Mouse (Mus musculus) neural tube, embryonic 15.5 days (tissue): Measurements from ENCODE around the gene Ccdc30. TPM values are rescaled to one million over a fixed set of nuclear protein-coding genes. Genes with fewer than 3 reads are reported as not detected.
"Not testable (repeated sequence)": the region's sequence is repeated elsewhere in the genome, so short reads cannot be mapped to it uniquely, and the experiment has no call there.

ENCODE experiments used
- ATAC-seq: fragments of 200-750 bp; cut with Nextera tagmentation; 2 replicates; pipeline ENCODE4 v1.8.0; 2017; ENCODE audit warnings: mild to moderate bottlenecking, moderate TSS enrichment, moderate library complexity; ENCODE audit not compliant: low FRiP score
- H3K27ac ChIP-seq: fragments of 300-500 bp; sonication (generic); replicated peaks from 2 replicates; pipeline ENCODE4 v1.5.1; 2015; ENCODE audit warnings: mild to moderate bottlenecking, inconsistent platforms
- H3K27me3 ChIP-seq: fragments of 300-500 bp; sonication (generic); replicated peaks from 2 replicates; pipeline ENCODE4 v1.6.1; 2015; ENCODE audit warnings: inconsistent platforms
- H3K36me3 ChIP-seq: fragments of 300-500 bp; sonication (generic); 2 replicates; pipeline ENCODE4 v1.6.1; 2015; ENCODE audit warnings: inconsistent platforms
- H3K4me1 ChIP-seq: fragments of 300-500 bp; sonication (generic); 2 replicates; pipeline ENCODE4 v1.6.1; 2015; ENCODE audit warnings: inconsistent platforms
- H3K4me2 ChIP-seq: fragments of 300-500 bp; sonication (generic); 2 replicates; pipeline ENCODE4 v1.6.1; 2015; ENCODE audit warnings: inconsistent platforms, mild to moderate bottlenecking, moderate library complexity
- H3K4me3 ChIP-seq: fragments of 300-500 bp; sonication (generic); replicated peaks from 2 replicates; pipeline ENCODE4 v1.5.1; 2015; ENCODE audit warnings: mild to moderate bottlenecking, inconsistent platforms
- H3K9ac ChIP-seq: fragments of 300-500 bp; sonication (generic); replicated peaks from 2 replicates; pipeline ENCODE4 v1.6.1; 2015; ENCODE audit warnings: mild to moderate bottlenecking, inconsistent platforms
- H3K9me3 ChIP-seq: fragments of 300-500 bp; sonication (generic); replicated peaks from 2 replicates; pipeline ENCODE4 v1.6.1; 2016; ENCODE audit warnings: inconsistent platforms
- WGBS: fragments of 180-500 bp; shearing (Covaris S2); methylation state at CpG from one replicate; pipeline ENCODE4 v1.1.7; 2015; ENCODE audit warnings: mixed read lengths; 5-methylcytosine and 5-hydroxymethylcytosine counted together
- polyA plus RNA-seq: library from polyadenylated mRNA; unstranded; fragments of >200 nt; fragmentation: Nextera tagmentation; extraction: Ambion mirVana; gene quantifications from 2 replicates; pipeline ENCODE4 v1.2.1, GENCODE M21; 2015

Ccdc30 gene
- polyA plus RNA-seq, 1 experiment from 2014 or later: 22.0 TPM

GRCm38 (mm10) chr4:119300761-119301160 lies 114.6 kb downstream of the Ccdc30 start:
- Histone ChIP-seq H3K9ac (no peak overlapping the region), H3K4me3 (no peak overlapping the region), H3K27ac (no peak overlapping the region), H3K4me2 (no peak overlapping the region), H3K4me1 (peaks cover 3% of the 10 kb centered on the region), H3K9me3 (no peaks in the 10 kb centered on the region), H3K36me3 (no peaks in the 10 kb centered on the region), H3K27me3 (no peaks in the 10 kb centered on the region)
- ATAC-seq: no peak
- WGBS: 95% methylated on average over 3 of the region's 3 CpGs

GRCm38 (mm10) chr4:119297361-119297760 lies 118.0 kb downstream of the Ccdc30 start:
- Histone ChIP-seq H3K4me2 (no peak overlapping the region), H3K4me3 (no peak overlapping the region), H3K36me3 (no peaks in the 10 kb centered on the region), H3K27ac (no peak overlapping the region), H3K9me3 (no peaks in the 10 kb centered on the region), H3K27me3 (no peaks in the 10 kb centered on the region), H3K4me1 (peaks cover 15% of the 10 kb centered on the region), H3K9ac (no peak overlapping the region)
- ATAC-seq: no peak
- 89% methylated on average over 2 of the region's 2 CpGs for WGBS

- no peak for ATAC-seq
- no peaks in the 10 kb centered on the region for H3K9me3 ChIP-seq
- WGBS: 5% methylated on average over 6 of the region's 6 CpGs
- peak overlapping the region; percentile 65 for H3K4me2 ChIP-seq
- H3K4me1 ChIP-seq: peaks cover 36% of the 10 kb centered on the region
- H3K4me3 ChIP-seq: peak overlapping the region; percentile 87
- no peaks in the 10 kb centered on the region for H3K36me3 ChIP-seq
- H3K9ac ChIP-seq: peak overlapping the region; percentile 77
- peak overlapping the region; percentile 98 for H3K27ac ChIP-seq
- no peaks in the 10 kb centered on the region for H3K27me3 ChIP-seq
Observed at GRCm38 (mm10) chr4:119295134-119295453, 120.2 kb downstream of the Ccdc30 start.

GRCm38 (mm10) chr4:119294415-119295133 lies 120.7 kb downstream of the Ccdc30 start, which contains the start of gene Ybx1:
Gene Ybx1, minus strand, starts transcription at chr4:119294604.
- peak within 1 kb of the TSS; percentile 73 for H3K4me2 ChIP-seq
- H3K4me3 ChIP-seq: peak within 1 kb of the TSS; percentile 87
- H3K4me1 ChIP-seq: peaks cover 36% of the 10 kb centered on the region
- WGBS: under 1% methylated on average over 59 of the region's 61 CpGs
- peak within 1 kb of the TSS; percentile 98 for H3K27ac ChIP-seq
- H3K27me3 ChIP-seq: no peaks in the 10 kb centered on the region
- H3K9me3 ChIP-seq: no peaks in the 10 kb centered on the region
- peak; percentile 99 for ATAC-seq
- no peaks in the 10 kb centered on the region for H3K36me3 ChIP-seq
- peak within 1 kb of the TSS; percentile 82 for H3K9ac ChIP-seq

- no peaks in the 10 kb centered on the region for H3K36me3 ChIP-seq
- ATAC-seq: peak; percentile 27; the same call in 1 of the 2 replicates
- H3K4me2 ChIP-seq: peak overlapping the region; percentile 73
- peak overlapping the region; percentile 87 for H3K4me3 ChIP-seq
- no peaks in the 10 kb centered on the region for H3K9me3 ChIP-seq
- peak overlapping the region; percentile 82 for H3K9ac ChIP-seq
- peaks cover 39% of the 10 kb centered on the region for H3K4me1 ChIP-seq
- H3K27ac ChIP-seq: peak overlapping the region; percentile 98
- WGBS: under 1% methylated on average over 52 of the region's 80 CpGs
- no peaks in the 10 kb centered on the region for H3K27me3 ChIP-seq
Observed at GRCm38 (mm10) chr4:119293574-119294258, 121.6 kb downstream of the Ccdc30 start.

- no peak for ATAC-seq
Observed at GRCm38 (mm10) chr4:119292771-119293573, 122.3 kb downstream of the Ccdc30 start.

GRCm38 (mm10) chr4:119291921-119292320 lies 123.4 kb downstream of the Ccdc30 start:
- 47% methylated on average over 1 of the region's 1 CpGs for WGBS
- no peak for ATAC-seq
- peak overlapping the region; percentile 87 for H3K4me3 ChIP-seq
- peaks cover 48% of the 10 kb centered on the region for H3K4me1 ChIP-seq
- H3K27me3 ChIP-seq: no peaks in the 10 kb centered on the region
- no peaks in the 10 kb centered on the region for H3K9me3 ChIP-seq
- peak overlapping the region; percentile 98; the same call in 1 of the 2 replicates for H3K27ac ChIP-seq
- H3K9ac ChIP-seq: peak overlapping the region; percentile 82
- no peaks in the 10 kb centered on the region for H3K36me3 ChIP-seq
- peak overlapping the region; percentile 73 for H3K4me2 ChIP-seq

More at GRCm38 (mm10) chr4:119292771-119293573, 122.3 kb downstream of the Ccdc30 start:
- Histone ChIP-seq H3K27me3 (no peaks in the 10 kb centered on the region), H3K4me2 (peak overlapping the region; percentile 73), H3K4me3 (peak overlapping the region; percentile 87), H3K9me3 (no peaks in the 10 kb centered on the region), H3K9ac (peak overlapping the region; percentile 82), H3K27ac (peak overlapping the region; percentile 98), H3K36me3 (no peaks in the 10 kb centered on the region), H3K4me1 (peaks cover 39% of the 10 kb centered on the region)
- 1% methylated on average over 24 of the region's 24 CpGs for WGBS

GRCm38 (mm10) chr4:119285336-119285735 lies 130.0 kb downstream of the Ccdc30 start:
- 89% methylated on average over 2 of the region's 2 CpGs for WGBS

GRCm38 (mm10) chr4:119284861-119285260 lies 130.5 kb downstream of the Ccdc30 start:
- Histone ChIP-seq H3K9me3 (no peaks in the 10 kb centered on the region), H3K27me3 (no peaks in the 10 kb centered on the region), H3K4me1 (peaks cover 13% of the 10 kb centered on the region), H3K36me3 (peaks cover 39% of the 10 kb centered on the region), H3K4me3 (no peak overlapping the region), H3K4me2 (no peak overlapping the region), H3K27ac (no peak overlapping the region), H3K9ac (no peak overlapping the region)
- ATAC-seq: no peak
- WGBS: 95% methylated on average over 1 of the region's 1 CpGs

More at GRCm38 (mm10) chr4:119285336-119285735, 130.0 kb downstream of the Ccdc30 start:
- H3K4me3 ChIP-seq: no peak overlapping the region
- H3K27ac ChIP-seq: no peak overlapping the region
- H3K27me3 ChIP-seq: no peaks in the 10 kb centered on the region
- no peaks in the 10 kb centered on the region for H3K9me3 ChIP-seq
- H3K9ac ChIP-seq: no peak overlapping the region
- peaks cover 35% of the 10 kb centered on the region for H3K36me3 ChIP-seq
- ATAC-seq: no peak
- H3K4me2 ChIP-seq: no peak overlapping the region
- H3K4me1 ChIP-seq: peaks cover 15% of the 10 kb centered on the region

GRCm38 (mm10) chr4:119278784-119279183 lies 136.5 kb downstream of the Ccdc30 start:
- peaks cover 80% of the 10 kb centered on the region for H3K36me3 ChIP-seq
- H3K4me1 ChIP-seq, H3K9me3 ChIP-seq, H3K4me3 ChIP-seq, ATAC-seq, H3K4me2 ChIP-seq, H3K9ac ChIP-seq, H3K27ac ChIP-seq, H3K27me3 ChIP-seq: not testable (repeated sequence)
- WGBS: 87% methylated on average over 15 of the region's 15 CpGs

GRCm38 (mm10) chr4:119275726-119276125 lies 139.6 kb downstream of the Ccdc30 start:
- Histone ChIP-seq H3K36me3 (peaks cover 85% of the 10 kb centered on the region), H3K9me3 (no peaks in the 10 kb centered on the region), H3K4me2 (no peak overlapping the region), H3K4me3 (no peak overlapping the region), H3K4me1 (no peaks in the 10 kb centered on the region), H3K27ac (no peak overlapping the region), H3K27me3 (no peaks in the 10 kb centered on the region), H3K9ac (no peak overlapping the region)
- WGBS: 91% methylated on average over 2 of the region's 2 CpGs
- no peak for ATAC-seq
